Mouse (Mus musculus) 3134 (cell line): Measurements from ENCODE around the gene Tbx15.

Experiments used
- DNase-seq: peaks from one replicate; pipeline ENCODE4 v3.0.0-alpha.2; 2011; ENCODE audit warnings: low spot score; ENCODE audit not compliant: insufficient read length; ENCODE audit errors: extremely low read depth

Gene Tbx15

DNA sequence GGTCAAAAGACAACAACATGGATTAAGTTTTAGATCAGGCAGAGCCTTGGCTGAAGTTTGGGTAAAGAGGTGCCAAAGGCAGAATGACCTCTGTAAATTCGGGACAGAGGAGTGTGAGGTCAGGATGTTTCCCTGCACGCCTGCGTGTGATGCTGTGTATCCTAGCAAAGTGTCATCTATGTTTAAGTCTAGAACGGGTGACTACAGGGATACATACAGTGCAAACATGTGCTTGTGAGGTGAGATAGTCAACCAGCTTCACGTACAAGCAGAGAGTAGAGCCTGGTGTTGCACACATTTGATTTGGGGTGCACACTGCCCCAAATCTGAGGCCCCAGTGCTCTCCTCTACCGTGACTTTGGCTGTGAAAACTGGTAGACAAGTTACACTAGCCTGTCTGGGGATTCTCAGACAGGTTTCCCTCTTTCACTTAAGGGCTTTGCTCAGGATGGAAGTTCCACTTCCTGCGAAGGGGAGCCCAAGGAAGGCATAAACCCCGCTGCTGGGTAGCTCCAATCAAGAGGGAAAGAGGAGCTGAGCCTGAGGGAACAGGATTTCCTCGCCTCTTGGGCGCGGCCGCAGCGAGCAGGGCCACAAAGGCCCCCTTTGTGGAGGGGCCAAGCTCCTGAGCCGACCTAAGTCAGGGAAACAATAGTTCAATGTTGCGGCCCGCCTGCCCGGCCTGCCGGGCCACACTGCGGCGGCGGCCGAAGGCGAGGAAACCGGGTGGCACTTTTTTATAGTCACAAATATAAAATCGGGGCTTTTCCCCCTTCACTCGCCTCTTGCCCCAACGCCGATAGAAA lies 8.0 kb downstream of the Tbx15 start:
- no peak for DNase-seq

DNA sequence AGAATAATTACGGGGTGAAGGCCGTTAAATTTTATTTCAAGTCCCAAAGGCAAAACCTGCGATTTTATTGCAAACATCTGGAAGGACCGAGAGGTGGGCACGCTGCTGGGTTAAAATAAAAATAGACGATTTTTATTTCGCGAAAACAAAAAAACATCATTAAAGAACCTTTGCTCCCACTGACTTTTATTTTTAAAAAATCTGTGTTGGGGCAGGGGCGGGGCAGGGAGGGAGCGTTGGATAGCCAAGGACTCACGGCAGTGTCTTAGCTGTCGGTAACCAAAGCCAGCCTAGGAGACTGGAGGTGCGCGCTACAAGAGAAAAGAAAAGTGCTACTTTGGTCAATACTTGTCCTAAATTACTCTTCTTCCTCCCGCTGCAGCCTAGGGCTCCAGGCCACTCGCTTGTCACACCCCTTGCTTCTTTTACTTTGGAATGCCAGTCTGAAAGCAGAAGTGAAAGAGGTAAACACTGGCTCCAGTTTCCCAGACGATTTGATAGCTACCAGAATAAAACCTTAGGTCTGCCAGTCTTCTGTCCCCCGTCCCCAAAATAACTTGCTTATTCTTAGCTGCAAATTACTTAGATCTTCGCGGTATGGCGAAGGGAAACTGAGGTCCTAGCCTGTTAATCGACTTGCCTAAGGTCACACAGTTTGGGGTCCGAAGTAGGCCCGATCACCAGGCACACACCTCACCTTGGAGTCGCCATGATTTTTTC lies 8.8 kb downstream of the Tbx15 start:
- DNase-seq: no peak

GRCm38 (mm10) chr3:99249551-99249870 lies 9.3 kb downstream of the Tbx15 start:
- no peak for DNase-seq

GRCm38 (mm10) chr3:99249906-99250305 lies 9.7 kb downstream of the Tbx15 start:
- DNase-seq: no peak

- no peak for DNase-seq
These were observed 11.3 kb downstream of the Tbx15 start for GRCm38 (mm10) chr3:99251271-99252165.

DNA sequence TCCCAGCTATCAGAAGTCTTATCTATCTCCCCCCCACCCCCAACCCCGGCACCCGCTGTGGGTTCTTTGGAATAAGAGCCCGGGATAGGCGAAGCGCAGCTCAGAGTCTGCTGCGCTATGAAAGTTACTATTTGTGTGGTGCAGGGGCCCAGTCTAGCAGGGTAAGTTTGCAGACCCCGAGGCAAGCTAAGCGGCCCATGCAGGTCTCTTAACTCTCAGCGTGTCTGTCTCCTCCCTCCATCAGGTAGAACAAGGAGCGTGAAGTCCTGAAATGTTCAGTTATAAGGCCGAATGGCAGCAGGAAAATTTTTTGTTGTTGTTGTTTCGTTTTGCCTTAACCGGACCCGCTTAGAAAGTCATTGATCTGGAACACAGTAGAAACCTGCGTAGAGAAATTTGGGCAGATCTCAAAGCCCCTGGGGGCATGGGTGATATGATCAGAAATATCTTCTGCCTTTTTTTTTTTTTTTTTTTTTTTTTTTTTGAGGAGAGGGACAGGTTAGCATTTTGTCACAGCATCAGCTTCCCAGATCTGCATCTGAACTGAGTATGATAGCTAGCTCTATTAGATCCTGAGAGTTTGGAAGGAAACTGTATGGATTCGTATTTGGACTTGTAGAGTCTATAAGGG lies 12.4 kb downstream of the Tbx15 start:
- DNase-seq: no peak

DNA sequence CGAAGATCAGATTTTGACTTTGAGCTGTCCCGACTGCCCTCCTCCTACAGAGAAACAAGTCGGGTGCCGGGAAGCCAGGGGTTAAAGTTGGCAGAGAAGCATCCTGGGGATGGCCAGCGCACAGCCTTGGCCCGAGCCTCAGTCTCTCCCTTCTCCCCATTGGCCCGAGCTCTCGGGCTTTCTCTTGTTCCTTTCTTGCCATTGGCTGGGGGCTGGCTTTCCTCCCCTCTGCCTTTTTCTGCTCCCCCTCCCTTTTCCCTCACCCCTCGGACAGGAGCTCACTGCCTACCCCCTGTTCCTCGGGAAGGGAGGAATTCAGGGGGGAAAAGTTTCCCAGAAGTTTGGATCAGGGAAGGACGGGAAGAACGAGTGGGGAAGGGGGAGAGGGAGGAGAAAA lies 12.9 kb downstream of the Tbx15 start:
- DNase-seq: peak; percentile 89

GRCm38 (mm10) chr3:99253497-99254451 lies 13.6 kb downstream of the Tbx15 start:
- peak; percentile 87 for DNase-seq

- peak; percentile 58 for DNase-seq
These were observed 14.5 kb downstream of the Tbx15 start for GRCm38 (mm10) chr3:99254559-99255151.

DNA sequence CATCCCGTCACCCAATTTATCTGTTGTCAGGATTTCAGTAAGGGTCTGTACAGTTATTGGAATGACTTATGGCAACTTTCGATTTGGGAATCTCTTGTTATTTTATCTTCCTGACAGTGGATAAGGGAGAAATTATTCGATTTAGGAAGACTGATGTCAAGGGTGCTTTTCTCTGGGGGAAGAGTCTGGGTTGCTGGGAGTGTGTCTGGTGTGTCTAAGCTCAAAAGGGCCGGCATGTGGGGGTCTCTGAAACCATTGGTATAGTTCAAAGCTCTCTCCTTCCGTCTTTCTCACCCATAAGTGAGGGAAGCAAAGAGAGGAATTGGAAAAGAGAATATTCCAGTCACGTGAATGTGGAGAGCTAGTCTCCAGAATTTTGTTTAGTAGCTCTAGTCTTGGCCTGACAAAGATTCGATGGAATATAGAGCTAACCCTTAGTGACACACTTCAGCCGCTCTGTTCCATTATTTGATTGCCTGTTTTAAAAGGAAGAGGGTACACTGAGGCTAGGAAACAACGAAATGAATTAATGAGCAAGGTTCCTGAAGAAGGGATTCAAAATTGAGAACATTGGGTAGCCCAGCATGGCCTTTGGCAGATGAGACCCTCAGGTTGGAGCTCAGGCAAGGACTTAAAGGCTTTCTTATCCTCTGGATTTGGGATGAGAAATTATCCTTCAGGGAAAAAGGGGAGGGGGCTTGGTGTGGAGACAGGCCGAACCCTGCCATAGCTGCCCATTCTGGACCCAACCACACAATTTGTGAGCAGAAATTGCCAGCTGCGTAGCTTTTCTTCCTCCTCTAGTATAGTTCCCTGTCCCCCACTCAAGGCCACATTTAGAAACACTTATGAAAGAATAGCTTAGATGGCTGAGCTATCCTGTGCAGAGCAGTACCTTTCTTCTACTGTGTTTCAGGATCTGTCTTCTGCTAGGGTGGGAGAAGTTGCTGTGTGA lies 15.5 kb downstream of the Tbx15 start:
- no peak for DNase-seq

DNA sequence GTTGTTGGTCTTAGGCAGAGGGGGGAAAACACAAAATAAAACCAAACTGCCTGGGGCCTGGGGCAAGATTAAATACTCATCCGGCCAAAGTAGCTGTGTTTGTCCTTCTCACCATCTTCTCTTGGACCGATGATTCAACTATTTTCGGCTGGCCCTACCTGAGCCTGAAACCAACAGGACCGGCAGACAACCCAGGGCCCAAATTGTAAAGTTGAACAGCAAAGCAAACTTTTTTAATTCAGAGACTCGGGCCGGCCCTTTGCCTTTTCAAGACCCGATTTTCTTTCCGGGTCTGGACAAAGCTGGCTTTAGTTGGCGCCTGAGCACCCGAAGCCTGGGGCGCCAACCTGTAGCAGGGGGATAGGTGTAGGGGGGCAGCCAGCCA lies 16.2 kb downstream of the Tbx15 start:
- no peak for DNase-seq

DNA sequence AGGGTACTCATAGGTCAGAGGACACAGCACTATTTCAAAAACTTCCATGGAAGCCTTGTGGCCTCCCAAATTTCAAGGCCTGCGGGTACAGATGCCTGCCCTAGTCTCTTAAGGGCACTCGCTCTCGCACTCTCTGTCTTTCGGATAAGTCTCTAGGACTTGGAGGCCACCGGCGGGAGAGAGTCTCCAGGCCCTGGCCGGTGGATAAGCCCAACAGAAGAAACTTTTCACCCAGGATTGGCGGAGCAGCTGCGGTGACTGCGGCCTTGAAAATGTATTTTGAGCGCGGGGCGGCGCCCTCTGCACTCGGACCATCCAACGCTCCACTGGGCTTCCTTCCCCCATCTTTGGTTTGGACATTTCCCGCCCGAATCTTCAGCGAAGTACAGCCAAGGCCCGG lies 16.6 kb downstream of the Tbx15 start:
- DNase-seq: no peak

GRCm38 (mm10) chr3:99257586-99258577 lies 17.7 kb downstream of the Tbx15 start:
- DNase-seq: no peak

GRCm38 (mm10) chr3:99259741-99260270 lies 19.6 kb downstream of the Tbx15 start:
- DNase-seq: no peak

GRCm38 (mm10) chr3:99260395-99260794 lies 20.2 kb downstream of the Tbx15 start:
- DNase-seq: no peak

DNA sequence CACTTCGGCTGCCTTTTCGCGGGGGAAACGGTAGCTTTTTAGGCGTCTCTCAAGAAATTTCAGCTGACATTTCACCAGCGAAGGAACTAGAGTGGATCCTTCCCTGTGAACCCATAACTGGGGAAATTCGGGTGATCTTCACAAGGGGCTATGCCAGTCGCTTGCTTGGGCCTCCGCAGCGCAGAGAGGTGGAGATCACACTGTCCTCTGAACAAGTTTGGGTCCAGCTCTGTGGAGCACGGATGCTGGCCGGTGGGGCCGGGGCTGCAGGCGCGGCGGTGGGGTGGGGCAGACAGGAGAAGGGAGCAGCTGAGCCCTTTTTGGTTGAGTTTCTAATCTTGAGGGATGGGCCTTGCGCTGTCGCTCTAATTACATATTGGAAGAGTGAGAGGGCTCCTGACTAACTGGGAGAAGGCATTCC lies 21.2 kb downstream of the Tbx15 start:
- DNase-seq: no peak

DNA sequence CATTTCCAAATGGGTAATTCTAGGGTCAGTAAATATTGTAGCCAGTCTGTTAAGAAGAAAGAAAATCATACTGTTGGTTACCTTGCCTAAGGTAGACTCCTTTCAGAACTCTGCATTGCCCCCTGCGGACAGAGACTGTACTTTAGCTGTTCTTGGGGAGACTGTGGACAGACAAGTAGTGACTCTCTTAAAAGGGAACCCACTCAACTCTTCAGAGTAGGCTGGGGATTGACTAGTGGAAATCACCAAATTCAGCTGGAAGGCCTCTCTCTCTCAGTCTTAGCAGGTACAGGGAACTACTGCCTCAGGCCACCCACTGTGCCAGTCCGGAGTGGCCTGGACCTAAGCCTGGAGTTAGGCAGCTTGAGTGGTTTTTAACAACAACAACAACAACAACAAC lies 21.8 kb downstream of the Tbx15 start:
- no peak for DNase-seq
